ENCODE assay signal across 13 mouse cellular contexts in the genomic region with DNA sequence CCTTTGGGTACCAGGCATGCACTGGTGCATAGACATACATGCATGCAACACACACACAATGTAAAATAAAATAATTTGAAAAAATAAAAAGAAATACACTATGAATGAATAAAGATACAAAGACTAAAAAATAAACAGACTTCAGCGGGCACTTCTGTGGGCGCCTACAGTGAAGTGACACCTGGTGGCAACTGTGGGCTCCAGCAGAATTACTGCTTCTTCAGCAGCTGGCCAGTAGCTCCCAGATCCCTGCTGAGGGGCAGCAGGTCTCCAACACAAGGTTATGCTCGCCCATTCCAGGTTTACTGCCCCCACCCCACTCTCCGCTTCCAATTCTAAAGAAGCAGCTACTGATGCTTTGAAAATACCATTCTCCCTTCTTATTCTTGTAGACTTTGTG. TPM values are rescaled to one million over a fixed set of nuclear protein-coding genes. Genes with fewer than 3 reads are reported as not detected.
DNase-seq lines count a peak whose midpoint lies in the region; ATAC-seq and TF ChIP-seq lines count a peak whose summit lies in the region.
"Had no signal": no experiment of that assay in that cellular context is flagged by ENCODE, and none has a peak within 500 bp of the region (broad histone marks: within the 10 kb centered on the region; RNA-seq: fewer than 3 reads in every experiment).

No protein-coding gene starts in this region.

- no peaks in the 10 kb centered on the region for H3K27me3 ChIP-seq in kidney, embryonic 14.5 days (ENCODE audit: control insufficient read depth, insufficient read depth, low read length)
- no peaks in the 10 kb centered on the region for H3K27me3 ChIP-seq in thymus, adult 2 months (ENCODE audit: control insufficient read depth, insufficient read depth, low read length)
- H3K27me3 ChIP-seq in stomach, postnatal 0 days (ENCODE audit: control insufficient read depth, insufficient read depth, low read length), result no peaks in the 10 kb centered on the region

- DNase-seq in CD4-positive, CD25-positive, alpha-beta regulatory T cell, adult 2 months (ENCODE audit: low read depth, low spot score), result peak; percentile 54
- peak; percentile 13 for DNase-seq in kidney, postnatal 14 days
- DNase-seq in thymus, postnatal 14 days, result peak; percentile 11
- DNase-seq in thymus, adult 2 months, result no peak
- peak; percentile 27 for DNase-seq in stomach, postnatal 0 days (ENCODE audit: low spot score)
- no peak for DNase-seq in cerebellum, postnatal 4 days (ENCODE audit: low spot score in 2 of 2)
- DNase-seq: cerebellum, adult 18-20 months; gastrocnemius, postnatal 10 days; layer of hippocampus, postnatal 36 days had no signal

- no peak for TF ChIP-seq EP300 in stomach, postnatal 0 days (optimal IDR thresholded peaks at IDR 0.05)

- no peak for TF ChIP-seq POLR2A in thymus, adult 2 months (IDR thresholded peaks at IDR 0.05; ENCODE audit: control insufficient read depth, extremely low read depth, insufficient read depth, low read length, poor library complexity)

- no peak overlapping the region for H3K4me3 ChIP-seq in kidney, embryonic 14.5 days (ENCODE audit: low read length)
- H3K4me3 ChIP-seq in thymus, adult 2 months (ENCODE audit: control insufficient read depth, insufficient read depth, low read length), result no peak overlapping the region
- no peak overlapping the region for H3K4me3 ChIP-seq in stomach, postnatal 0 days (ENCODE audit: low read depth, low read length)
- H3K4me3 ChIP-seq: hindbrain, embryonic 13.5 days had no signal

- TF ChIP-seq CTCF in thymus, adult 2 months (IDR thresholded peaks at IDR 0.05; ENCODE audit: borderline replicate concordance, control insufficient read depth, extremely low read depth, insufficient read depth, low read length, poor library complexity), result no peak
- TF ChIP-seq CTCF in stomach, postnatal 0 days (IDR thresholded peaks at IDR 0.05; ENCODE audit: low read depth), result peak; percentile 59

- H3K9ac ChIP-seq in kidney, embryonic 14.5 days (ENCODE audit: low read depth, low read length), result no peak overlapping the region
- no peak overlapping the region for H3K9ac ChIP-seq in stomach, postnatal 0 days (ENCODE audit: low read length)
- H3K9ac ChIP-seq: hindbrain, embryonic 13.5 days had no signal

- no peak for ATAC-seq in CD4-positive, CD25-positive, alpha-beta regulatory T cell, adult 4 months
- no peak for ATAC-seq in kidney, embryonic 14.5 days (ENCODE audit: low FRiP score, low TSS enrichment)
- no peak for ATAC-seq in stomach, postnatal 0 days (ENCODE audit: low FRiP score, low TSS enrichment)
- ATAC-seq: activated CD4-positive, CD25-positive, alpha-beta regulatory T cell, adult 4 months had no signal

- no peak overlapping the region for H3K4me2 ChIP-seq in kidney, embryonic 14.5 days (replicated peaks; ENCODE audit: low read depth, low read length)
- no peak overlapping the region for H3K4me2 ChIP-seq in stomach, postnatal 0 days (replicated peaks; ENCODE audit: low read depth)
- H3K4me2 ChIP-seq: hindbrain, embryonic 13.5 days had no signal

- H3K9me3 ChIP-seq in kidney, embryonic 14.5 days (ENCODE audit: control insufficient read depth, low read length), result no peaks in the 10 kb centered on the region
- H3K9me3 ChIP-seq in stomach, postnatal 0 days (ENCODE audit: control insufficient read depth, low read length), result no peaks in the 10 kb centered on the region
- H3K9me3 ChIP-seq: hindbrain, embryonic 13.5 days had no signal

- 60% methylated on average over 4 of the region's 4 CpGs for WGBS in kidney, embryonic 14.5 days
- WGBS in thymus, adult 2 months, result 60% methylated on average over 4 of the region's 4 CpGs
- WGBS in stomach, postnatal 0 days, result 54% methylated on average over 4 of the region's 4 CpGs

- H3K27ac ChIP-seq in kidney, embryonic 14.5 days (ENCODE audit: low read depth, low read length), result no peak overlapping the region
- H3K27ac ChIP-seq in thymus, adult 2 months (ENCODE audit: control insufficient read depth, insufficient read depth, low read length), result no peak overlapping the region
- no peak overlapping the region for H3K27ac ChIP-seq in stomach, postnatal 0 days (replicated peaks)
- H3K27ac ChIP-seq: hindbrain, embryonic 13.5 days had no signal

- H3K36me3 ChIP-seq in kidney, embryonic 14.5 days (ENCODE audit: control insufficient read depth, insufficient read depth, low read length), result no peaks in the 10 kb centered on the region
- H3K36me3 ChIP-seq in thymus, adult 2 months (ENCODE audit: control insufficient read depth, insufficient read depth, low read length), result no peaks in the 10 kb centered on the region
- H3K36me3 ChIP-seq in stomach, postnatal 0 days (ENCODE audit: control insufficient read depth, insufficient read depth, low read length), result no peaks in the 10 kb centered on the region
- H3K36me3 ChIP-seq: hindbrain, embryonic 13.5 days had no signal

- no peaks in the 10 kb centered on the region for H3K4me1 ChIP-seq in kidney, embryonic 14.5 days (ENCODE audit: control insufficient read depth, insufficient read depth, low read length)
- no peaks in the 10 kb centered on the region for H3K4me1 ChIP-seq in thymus, adult 2 months (replicated peaks; ENCODE audit: control insufficient read depth, insufficient read depth, low read length)
- no peaks in the 10 kb centered on the region for H3K4me1 ChIP-seq in stomach, postnatal 0 days (replicated peaks; ENCODE audit: control insufficient read depth, insufficient read depth)
- H3K4me1 ChIP-seq: hindbrain, embryonic 13.5 days had no signal

RNA-seq across cellular contexts. Expression of a gene that starts 6.4 kb away (rescaled TPM):
- polyA plus RNA-seq in CD4-positive, CD25-positive, alpha-beta regulatory T cell, adult 4 months (2017; shearing (Covaris generic)), result 10 to 100 TPM; 63.7 to 80.3 TPM
- polyA plus RNA-seq in kidney, embryonic 14.5 days (2014; fragmentation: Nextera tagmentation; extraction: Ambion mirVana), result 37.4 and 56.3 TPM in 2 replicates
- 14.3 and 19.5 TPM in 2 replicates for polyA plus RNA-seq in thymus, adult 2 months (2012; rRNA removed)
- polyA plus RNA-seq in stomach, postnatal 0 days (2015; fragmentation: Nextera tagmentation; extraction: Ambion mirVana), result 29.1 and 29.8 TPM in 2 replicates

RNA-seq across cellular contexts. Expression of a gene that starts 12.0 kb away (rescaled TPM):
- polyA plus RNA-seq in CD4-positive, CD25-positive, alpha-beta regulatory T cell, adult 4 months (2017; shearing (Covaris generic)), result under 1 TPM; 0.18 to 0.27 TPM
- 1.0 and 1.7 TPM in 2 replicates for polyA plus RNA-seq in kidney, embryonic 14.5 days (2014; fragmentation: Nextera tagmentation; extraction: Ambion mirVana)
- 2.4 and 4.3 TPM in 2 replicates for polyA plus RNA-seq in thymus, adult 2 months (2012; rRNA removed)
- polyA plus RNA-seq in stomach, postnatal 0 days (2015; fragmentation: Nextera tagmentation; extraction: Ambion mirVana), result 2.4 and 2.5 TPM in 2 replicates

RNA-seq across cellular contexts. Expression of a gene that starts 48.2 kb away (rescaled TPM):
- polyA plus RNA-seq in CD4-positive, CD25-positive, alpha-beta regulatory T cell, adult 4 months (2017; shearing (Covaris generic)), result 1 to 10 TPM; 8.5 to 9.2 TPM
- polyA plus RNA-seq in kidney, embryonic 14.5 days (2014; fragmentation: Nextera tagmentation; extraction: Ambion mirVana), result 4.1 and 7.8 TPM in 2 replicates
- 20.2 and 22.5 TPM in 2 replicates for polyA plus RNA-seq in thymus, adult 2 months (2012; rRNA removed)
- 3.0 and 3.5 TPM in 2 replicates for polyA plus RNA-seq in stomach, postnatal 0 days (2015; fragmentation: Nextera tagmentation; extraction: Ambion mirVana)

RNA-seq across cellular contexts. Expression of a gene that starts 53.7 kb away (rescaled TPM):
- polyA plus RNA-seq in CD4-positive, CD25-positive, alpha-beta regulatory T cell, adult 4 months (2017; shearing (Covaris generic)), result 1 to 10 TPM in 1 of 2 experiments, under 1 TPM in 1; 0.82 to 1.3 TPM
- 2.8 and 3.6 TPM in 2 replicates for polyA plus RNA-seq in kidney, embryonic 14.5 days (2014; fragmentation: Nextera tagmentation; extraction: Ambion mirVana)
- polyA plus RNA-seq in thymus, adult 2 months (2012; rRNA removed), result 2.4 and 3.4 TPM in 2 replicates
- 3.4 and 4.4 TPM in 2 replicates for polyA plus RNA-seq in stomach, postnatal 0 days (2015; fragmentation: Nextera tagmentation; extraction: Ambion mirVana)

Comparison
In these comparisons a context has a peak if more than half of its experiments do, and no peak if none do; other contexts are left out.
1. DNase-seq: peak in CD4-positive, CD25-positive, alpha-beta regulatory T cell, adult 2 months (single experiment), kidney, postnatal 14 days (single experiment), thymus, postnatal 14 days (single experiment) and stomach, postnatal 0 days (single experiment); none in thymus, adult 2 months (single experiment) and cerebellum, postnatal 4 days (0 of 2).